Comparison of ENCODE assay signal across 8 mouse cellular contexts in the genomic region with DNA sequence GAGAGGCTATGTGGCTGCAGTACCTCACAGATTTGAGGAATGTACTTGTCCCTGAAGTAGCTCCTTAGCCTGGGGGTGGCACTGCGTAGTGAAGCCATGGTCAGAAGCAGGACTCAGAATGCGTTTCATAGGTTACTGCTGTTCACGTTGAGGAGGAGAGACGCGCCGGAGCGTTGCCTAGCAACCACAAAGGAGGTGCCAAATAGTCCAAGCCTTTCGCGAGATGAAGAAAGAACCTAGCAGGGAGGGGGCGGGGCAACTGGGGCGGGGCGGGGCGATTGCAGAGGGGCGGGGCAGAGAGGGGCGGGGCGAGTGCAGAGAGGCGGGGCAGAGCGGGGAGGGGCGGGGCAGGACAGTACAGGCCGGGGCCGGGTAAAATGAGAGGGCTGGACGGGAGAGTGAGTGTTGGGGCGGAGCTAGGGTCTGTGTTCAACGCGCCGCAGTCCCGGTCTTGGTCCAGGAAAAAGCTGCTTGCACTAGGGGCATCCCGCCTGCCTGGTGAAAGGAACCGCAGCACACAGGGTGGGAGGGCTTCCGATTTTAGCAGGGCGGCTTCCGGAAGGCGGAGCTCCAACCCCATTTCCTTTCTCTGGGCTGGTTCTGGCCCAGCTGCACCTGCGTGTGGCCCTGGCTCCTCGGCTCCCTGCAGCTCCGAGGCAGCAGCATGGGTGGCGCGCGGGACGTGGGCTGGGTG. TPM values are rescaled to one million over a fixed set of nuclear protein-coding genes. Genes with fewer than 3 reads are reported as not detected.
DNase-seq lines count a peak whose midpoint lies in the region; ATAC-seq lines count a peak whose summit lies in the region.

Fbxl13 (minus strand) TSS at position 196 of the 694 bp plus-strand sequence.
Armc10 (plus strand) TSS at position 375 of the 694 bp plus-strand sequence.

- DNase-seq in CD4-positive, CD25-positive, alpha-beta regulatory T cell, adult 2 months (ENCODE audit: low read depth, low spot score): peak; percentile 94
- DNase-seq in fat pad, adult 2 months (ENCODE audit: extremely low read depth, low read depth, low spot score): peak; percentile 36
- peak; percentile 93 for DNase-seq in kidney, postnatal 14 days
- peak; percentile 77 for DNase-seq in liver, embryonic 13.5 days
- peak; percentile 87 for DNase-seq in neural tube, embryonic 10.5 days (ENCODE audit: extremely low spot score, low spot score)

- peak within 1 kb of the TSS; percentile 78 for H3K4me2 ChIP-seq in heart, embryonic 14.5 days (ENCODE audit: low read length)
- H3K4me2 ChIP-seq in liver, embryonic 13.5 days: peak within 1 kb of the TSS; percentile 91
- H3K4me2 ChIP-seq in stomach, embryonic 16.5 days (ENCODE audit: low read depth, low read length): peak within 1 kb of the TSS; percentile 65

- H3K27me3 ChIP-seq in heart, embryonic 14.5 days (ENCODE audit: control insufficient read depth, insufficient read depth, low read length): peaks cover 3% of the 10 kb centered on the region; the same call in 1 of the 2 replicates
- H3K27me3 ChIP-seq in liver, embryonic 13.5 days: peaks cover 19% of the 10 kb centered on the region
- H3K27me3 ChIP-seq in stomach, embryonic 16.5 days (ENCODE audit: control insufficient read depth, insufficient read depth, low read length): no peaks in the 10 kb centered on the region

- peak within 1 kb of the TSS; percentile 80 for H3K4me3 ChIP-seq in brown adipose tissue, adult 24 weeks (ENCODE audit: insufficient read depth, low read depth, low read length)
- H3K4me3 ChIP-seq in heart, embryonic 14.5 days (ENCODE audit: control insufficient read depth in 1 of 2, insufficient read depth in 1 of 2, low read depth in 1 of 2, low read length in 2 of 2): peak within 1 kb of the TSS; percentile 82 to 83
- peak within 1 kb of the TSS; percentile 80 for H3K4me3 ChIP-seq in liver, embryonic 13.5 days (replicated peaks)
- H3K4me3 ChIP-seq in stomach, embryonic 16.5 days (replicated peaks; ENCODE audit: low read length): peak within 1 kb of the TSS; percentile 88

- peaks cover 26% of the 10 kb centered on the region for H3K36me3 ChIP-seq in heart, embryonic 14.5 days (ENCODE audit: control insufficient read depth, insufficient read depth, low read length)
- peaks cover 21% of the 10 kb centered on the region for H3K36me3 ChIP-seq in liver, embryonic 13.5 days
- H3K36me3 ChIP-seq in stomach, embryonic 16.5 days (ENCODE audit: control insufficient read depth, insufficient read depth, low read length): peaks cover 3% of the 10 kb centered on the region; the same call in 1 of the 2 replicates

- peaks cover 7% of the 10 kb centered on the region; the same call in 1 of the 2 replicates for H3K4me1 ChIP-seq in brown adipose tissue, adult 24 weeks (ENCODE audit: control insufficient read depth, insufficient read depth, insufficient read length, low read length)
- H3K4me1 ChIP-seq in heart, embryonic 14.5 days (ENCODE audit: control insufficient read depth in 2 of 2, insufficient read depth in 2 of 2, low read length in 2 of 2): peaks cover 7 to 12% of the 10 kb centered on the region in 2 experiments; a peak in 3 of 4 replicates
- peaks cover 31% of the 10 kb centered on the region for H3K4me1 ChIP-seq in liver, embryonic 13.5 days (replicated peaks)
- H3K4me1 ChIP-seq in stomach, embryonic 16.5 days (ENCODE audit: control insufficient read depth, insufficient read depth, low read length): peaks cover 18% of the 10 kb centered on the region

- WGBS in heart, embryonic 14.5 days: under 1% methylated on average over 38 of the region's 40 CpGs
- under 1% methylated on average over 40 of the region's 40 CpGs for whole genome bisulfite sequencing in liver, embryonic 13.5 days (ENCODE audit: insufficient replicate concordance)
- WGBS in stomach, embryonic 16.5 days: under 1% methylated on average over 40 of the region's 40 CpGs

- no peaks in the 10 kb centered on the region for H3K9me3 ChIP-seq in heart, embryonic 14.5 days (ENCODE audit: control insufficient read depth, low read length)
- no peaks in the 10 kb centered on the region for H3K9me3 ChIP-seq in liver, embryonic 13.5 days (replicated peaks)
- no peaks in the 10 kb centered on the region for H3K9me3 ChIP-seq in stomach, embryonic 16.5 days (replicated peaks; ENCODE audit: control insufficient read depth, low read length)

- peak; percentile 97 for ATAC-seq in heart, embryonic 14.5 days (ENCODE audit: insufficient number of reproducible peaks, insufficient read depth, low FRiP score, low read depth)
- peak; percentile 96 for ATAC-seq in liver, embryonic 13.5 days (ENCODE audit: low read depth)
- ATAC-seq in stomach, embryonic 16.5 days (ENCODE audit: insufficient read depth, low FRiP score): peak; percentile 97

- no peak within 1 kb of the TSS for H3K27ac ChIP-seq in brown adipose tissue, adult 24 weeks (replicated peaks; ENCODE audit: low read depth, low read length)
- peak within 1 kb of the TSS; percentile 66 to 79 for H3K27ac ChIP-seq in heart, embryonic 14.5 days (replicated peaks in 1 of 2; ENCODE audit: control insufficient read depth in 1 of 2, insufficient read depth in 1 of 2, low read depth in 2 of 2, low read length in 2 of 2)
- peak within 1 kb of the TSS; percentile 83 for H3K27ac ChIP-seq in liver, embryonic 13.5 days
- peak within 1 kb of the TSS; percentile 87 for H3K27ac ChIP-seq in stomach, embryonic 16.5 days (ENCODE audit: low read length)

- H3K9ac ChIP-seq in heart, embryonic 14.5 days (ENCODE audit: low read length): peak within 1 kb of the TSS; percentile 94
- peak within 1 kb of the TSS; percentile 83 for H3K9ac ChIP-seq in liver, embryonic 13.5 days
- peak within 1 kb of the TSS; percentile 84 for H3K9ac ChIP-seq in stomach, embryonic 16.5 days (ENCODE audit: low read length)

RNA-seq across cellular contexts. Expression of gene Fbxl13, which starts in this region (rescaled TPM):
- polyA plus RNA-seq in brown adipose tissue, adult 24 weeks (2012; ENCODE audit: insufficient read depth, insufficient read length, missing spikeins): not detected in 2 replicates
- 0.19 and 0.23 TPM in 2 replicates for polyA plus RNA-seq in heart, embryonic 14.5 days (2014; fragmentation: Nextera tagmentation; extraction: Ambion mirVana)
- 0.13 and 0.22 TPM in 2 replicates for polyA plus RNA-seq in liver, embryonic 13.5 days (2015; fragmentation: Nextera tagmentation; extraction: Ambion mirVana)
- polyA plus RNA-seq in stomach, embryonic 16.5 days (2015; fragmentation: Nextera tagmentation; extraction: Ambion mirVana): 0.31 and 0.42 TPM in 2 replicates

RNA-seq across cellular contexts. Expression of gene Armc10, which starts in this region (rescaled TPM):
- 7.4 and 11.3 TPM in 2 replicates for polyA plus RNA-seq in brown adipose tissue, adult 24 weeks (2012; ENCODE audit: insufficient read depth, insufficient read length, missing spikeins)
- polyA plus RNA-seq in heart, embryonic 14.5 days (2014; fragmentation: Nextera tagmentation; extraction: Ambion mirVana): 23.6 and 28.2 TPM in 2 replicates
- 9.8 and 10.8 TPM in 2 replicates for polyA plus RNA-seq in liver, embryonic 13.5 days (2015; fragmentation: Nextera tagmentation; extraction: Ambion mirVana)
- polyA plus RNA-seq in stomach, embryonic 16.5 days (2015; fragmentation: Nextera tagmentation; extraction: Ambion mirVana): 32.8 and 34.2 TPM in 2 replicates

Comparison
In these comparisons a context has a peak if more than half of its experiments do, and no peak if none do; other contexts are left out.
1. DNase-seq: peak in every context shown above with its lines; median percentile 94 in CD4-positive, CD25-positive, alpha-beta regulatory T cell, adult 2 months; 93 in kidney, postnatal 14 days; 87 in neural tube, embryonic 10.5 days; 77 in liver, embryonic 13.5 days; 36 in fat pad, adult 2 months.